Mouse (Mus musculus): ENCODE data around the gene Wwox. TPM values are rescaled to one million over a fixed set of nuclear protein-coding genes. Genes with fewer than 3 reads are reported as not detected.

Wwox gene
- polyA plus RNA-seq, 1 experiment from 2014 or later, result 11.6 TPM

DNA sequence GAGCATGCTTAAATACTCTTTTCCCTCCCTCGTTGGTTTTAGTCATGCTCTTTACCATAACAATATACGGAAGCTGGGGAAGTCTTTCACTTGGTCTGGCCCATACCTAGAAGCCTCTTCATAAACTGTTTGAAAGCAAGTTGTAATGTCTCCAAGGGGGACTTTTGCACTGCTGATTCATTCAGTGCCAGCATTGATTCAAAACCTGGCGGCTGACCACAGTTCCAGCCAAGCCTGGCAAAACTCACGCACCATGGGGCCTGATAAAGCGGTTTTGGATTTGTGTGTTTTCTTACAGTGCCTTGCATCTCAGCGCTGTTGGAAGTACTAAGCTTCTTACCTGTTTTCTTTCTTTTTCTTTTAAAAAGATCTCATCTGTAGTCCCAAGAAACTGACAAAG is 834.5 kb downstream of the Wwox start:
- ATAC-seq (0 out of 2 replicates have a peak, but pooled peaks have one; percentile 44), DNase-seq (ENCODE audit: low spot score) (no peak)
- WGBS, result 66% methylated on average over 6 of the region's 6 CpGs
- Histone ChIP-seq H3K27ac (ENCODE audit: low read length) (no peak overlapping the region), H3K4me1 (ENCODE audit: insufficient read depth, low read depth, low read length) (no peaks in the 10 kb centered on the region), H3K36me3 (ENCODE audit: insufficient read depth, low read length) (no peaks in the 10 kb centered on the region), H3K27me3 (replicated peaks; ENCODE audit: insufficient read depth, low read length) (no peaks in the 10 kb centered on the region), H3K4me3 (ENCODE audit: low read depth, low read length) (no peak overlapping the region), H3K9me3 (ENCODE audit: low read length) (no peaks in the 10 kb centered on the region), H3K4me2 (replicated peaks; ENCODE audit: low read depth, low read length) (no peak overlapping the region), H3K9ac (replicated peaks; ENCODE audit: low read depth) (no peak overlapping the region)
- TF ChIP-seq CTCF (IDR thresholded peaks at IDR 0.05) (no peak), EP300 (IDR thresholded peaks at IDR 0.05) (no peak)

DNA sequence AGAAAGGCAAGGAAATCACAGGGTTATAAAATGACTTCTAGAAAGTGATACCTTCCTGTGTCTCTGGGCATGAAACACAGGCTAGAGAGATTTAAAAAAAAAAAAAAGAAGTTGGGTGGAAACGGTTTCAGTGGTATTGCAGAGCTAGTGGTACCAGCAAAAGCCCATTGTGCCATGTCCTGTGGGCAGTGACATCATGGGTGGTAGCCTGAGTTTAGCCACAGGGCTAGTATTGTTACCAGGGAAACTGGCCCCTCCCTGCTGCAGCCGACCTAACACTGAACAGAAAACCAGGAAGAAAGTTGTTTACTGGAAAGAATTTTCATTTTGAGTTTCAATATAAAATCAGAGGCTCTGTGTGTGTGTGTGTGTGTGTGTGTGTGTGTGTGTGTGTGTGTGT is 836.8 kb downstream of the Wwox start:
- WGBS, result 49% methylated on average over 2 of the region's 2 CpGs

GRCm38 (mm10) chr8:115278291-115278690 is 838.8 kb downstream of the Wwox start:
- Histone ChIP-seq H3K4me3 (ENCODE audit: low read depth, low read length) (no peak overlapping the region), H3K4me1 (ENCODE audit: insufficient read depth, low read depth, low read length) (no peaks in the 10 kb centered on the region), H3K9ac (replicated peaks; ENCODE audit: low read depth) (no peak overlapping the region), H3K27me3 (replicated peaks; ENCODE audit: insufficient read depth, low read length) (no peaks in the 10 kb centered on the region), H3K27ac (ENCODE audit: low read length) (no peak overlapping the region), H3K9me3 (ENCODE audit: low read length) (no peaks in the 10 kb centered on the region), H3K4me2 (replicated peaks; ENCODE audit: low read depth, low read length) (no peak overlapping the region), H3K36me3 (ENCODE audit: insufficient read depth, low read length) (no peaks in the 10 kb centered on the region)
- 92% methylated on average over 5 of the region's 5 CpGs for WGBS
- DNase-seq (ENCODE audit: low spot score) (no peak), ATAC-seq (no peak)
- TF ChIP-seq CTCF (IDR thresholded peaks at IDR 0.05) (no peak), EP300 (IDR thresholded peaks at IDR 0.05) (no peak)

More for the DNA sequence above, 836.8 kb downstream of the Wwox start:
- TF ChIP-seq CTCF (IDR thresholded peaks at IDR 0.05), result no peak
- no peak for TF ChIP-seq EP300 (IDR thresholded peaks at IDR 0.05)
- DNase-seq (ENCODE audit: low spot score) (peak; percentile 37), ATAC-seq (peak; percentile 55; the same call in 1 of the 2 replicates)
- Histone ChIP-seq H3K9ac (replicated peaks; ENCODE audit: low read depth) (no peak overlapping the region), H3K4me2 (replicated peaks; ENCODE audit: low read depth, low read length) (no peak overlapping the region), H3K36me3 (ENCODE audit: insufficient read depth, low read length) (no peaks in the 10 kb centered on the region), H3K27ac (ENCODE audit: low read length) (no peak overlapping the region), H3K4me1 (ENCODE audit: insufficient read depth, low read depth, low read length) (no peaks in the 10 kb centered on the region), H3K9me3 (ENCODE audit: low read length) (no peaks in the 10 kb centered on the region), H3K27me3 (replicated peaks; ENCODE audit: insufficient read depth, low read length) (no peaks in the 10 kb centered on the region), H3K4me3 (ENCODE audit: low read depth, low read length) (no peak overlapping the region)

DNA sequence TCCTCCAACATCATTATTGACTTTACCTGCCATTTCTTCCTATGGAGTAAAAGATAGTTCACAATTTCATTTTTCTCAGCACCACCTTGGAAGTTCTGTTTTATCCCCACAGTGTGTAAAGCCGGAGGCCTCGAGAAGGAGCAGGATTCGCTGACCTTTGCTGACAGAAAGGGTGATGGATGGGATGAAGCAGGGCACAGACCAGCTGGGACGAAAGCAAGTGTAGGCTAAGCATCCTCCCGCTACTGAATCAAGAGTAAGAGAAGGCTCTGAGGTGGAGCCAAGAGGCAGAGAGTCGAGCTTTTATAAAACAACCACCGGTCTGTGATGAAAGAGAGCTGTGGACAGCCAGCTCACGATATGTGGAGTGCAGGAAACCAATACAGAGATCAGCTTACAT is 850.8 kb downstream of the Wwox start:
- no peaks in the 10 kb centered on the region for H3K4me1 ChIP-seq (ENCODE audit: insufficient read depth, low read depth, low read length)
- H3K27ac ChIP-seq (ENCODE audit: low read length), result no peak overlapping the region
- TF ChIP-seq CTCF (IDR thresholded peaks at IDR 0.05) (no peak), EP300 (IDR thresholded peaks at IDR 0.05) (no peak)
- DNase-seq (ENCODE audit: low spot score) (no peak), ATAC-seq (no peak)
- no peak overlapping the region for H3K9ac ChIP-seq (replicated peaks; ENCODE audit: low read depth)
- no peaks in the 10 kb centered on the region for H3K27me3 ChIP-seq (replicated peaks; ENCODE audit: insufficient read depth, low read length)
- H3K4me2 ChIP-seq (replicated peaks; ENCODE audit: low read depth, low read length), result no peak overlapping the region
- H3K9me3 ChIP-seq (ENCODE audit: low read length), result no peaks in the 10 kb centered on the region
- WGBS, result 21% methylated on average over 8 of the region's 8 CpGs
- H3K36me3 ChIP-seq (ENCODE audit: insufficient read depth, low read length), result no peaks in the 10 kb centered on the region
- H3K4me3 ChIP-seq (ENCODE audit: low read depth, low read length), result no peak overlapping the region

DNA sequence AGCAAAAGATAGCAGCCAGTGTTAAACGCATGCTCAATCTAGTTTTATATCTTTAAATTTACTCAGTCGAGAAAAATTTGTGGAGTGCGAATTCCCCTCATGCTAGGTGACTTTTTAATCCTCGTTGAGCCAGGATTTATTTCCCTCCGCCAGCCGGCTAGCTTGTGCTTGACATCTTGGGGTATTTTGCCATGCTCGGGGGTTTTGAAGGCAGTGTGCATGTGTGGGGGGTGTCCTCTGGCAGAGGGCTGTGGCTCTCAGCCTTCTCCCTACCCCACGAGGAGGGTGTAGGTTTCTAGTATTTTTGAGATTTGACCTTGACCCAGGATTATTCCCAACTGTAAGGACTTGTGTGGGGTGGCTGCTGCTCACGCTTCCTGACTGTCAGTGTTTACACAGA is 857.3 kb downstream of the Wwox start:
- Histone ChIP-seq H3K4me2 (replicated peaks; ENCODE audit: low read depth, low read length) (no peak overlapping the region), H3K27ac (ENCODE audit: low read length) (no peak overlapping the region), H3K9ac (replicated peaks; ENCODE audit: low read depth) (no peak overlapping the region), H3K9me3 (ENCODE audit: low read length) (no peaks in the 10 kb centered on the region), H3K27me3 (replicated peaks; ENCODE audit: insufficient read depth, low read length) (no peaks in the 10 kb centered on the region), H3K4me1 (ENCODE audit: insufficient read depth, low read depth, low read length) (no peaks in the 10 kb centered on the region), H3K36me3 (ENCODE audit: insufficient read depth, low read length) (no peaks in the 10 kb centered on the region), H3K4me3 (ENCODE audit: low read depth, low read length) (no peak overlapping the region)
- 47% methylated on average over 9 of the region's 9 CpGs for WGBS
- DNase-seq (ENCODE audit: low spot score) (no peak), ATAC-seq (no peak)
- no peak for TF ChIP-seq EP300 (IDR thresholded peaks at IDR 0.05)

DNA sequence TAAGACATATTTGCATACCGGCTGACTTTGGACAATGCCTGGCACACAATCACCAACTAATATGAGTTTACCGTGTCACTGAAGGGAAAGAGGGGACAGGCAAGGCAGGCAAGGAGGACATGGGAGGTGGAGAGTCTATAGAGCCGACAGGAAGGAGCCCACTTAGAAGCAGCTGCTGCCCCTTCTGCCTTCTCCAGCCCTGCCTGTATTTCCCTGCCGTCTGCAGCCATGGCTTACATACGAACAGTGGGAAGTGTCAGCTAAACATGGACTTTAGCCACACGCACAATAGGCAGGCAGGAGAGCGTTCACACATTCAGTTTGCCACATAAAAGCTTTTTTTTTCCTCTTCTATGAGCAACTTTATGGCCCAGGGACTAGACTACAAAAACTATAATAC is 863.0 kb downstream of the Wwox start:
- DNase-seq (ENCODE audit: low spot score) (no peak), ATAC-seq (no peak)
- H3K27ac ChIP-seq (ENCODE audit: low read length), result no peak overlapping the region
- no peak overlapping the region for H3K4me2 ChIP-seq (replicated peaks; ENCODE audit: low read depth, low read length)
- no peaks in the 10 kb centered on the region for H3K4me1 ChIP-seq (ENCODE audit: insufficient read depth, low read depth, low read length)
- no peaks in the 10 kb centered on the region for H3K36me3 ChIP-seq (ENCODE audit: insufficient read depth, low read length)
- TF ChIP-seq EP300 (IDR thresholded peaks at IDR 0.05) (no peak), CTCF (IDR thresholded peaks at IDR 0.05) (no peak)
- 67% methylated on average over 7 of the region's 7 CpGs for WGBS
- H3K27me3 ChIP-seq (replicated peaks; ENCODE audit: insufficient read depth, low read length), result no peaks in the 10 kb centered on the region
- H3K4me3 ChIP-seq (ENCODE audit: low read depth, low read length), result no peak overlapping the region
- no peak overlapping the region for H3K9ac ChIP-seq (replicated peaks; ENCODE audit: low read depth)
- H3K9me3 ChIP-seq (ENCODE audit: low read length), result no peaks in the 10 kb centered on the region

DNA sequence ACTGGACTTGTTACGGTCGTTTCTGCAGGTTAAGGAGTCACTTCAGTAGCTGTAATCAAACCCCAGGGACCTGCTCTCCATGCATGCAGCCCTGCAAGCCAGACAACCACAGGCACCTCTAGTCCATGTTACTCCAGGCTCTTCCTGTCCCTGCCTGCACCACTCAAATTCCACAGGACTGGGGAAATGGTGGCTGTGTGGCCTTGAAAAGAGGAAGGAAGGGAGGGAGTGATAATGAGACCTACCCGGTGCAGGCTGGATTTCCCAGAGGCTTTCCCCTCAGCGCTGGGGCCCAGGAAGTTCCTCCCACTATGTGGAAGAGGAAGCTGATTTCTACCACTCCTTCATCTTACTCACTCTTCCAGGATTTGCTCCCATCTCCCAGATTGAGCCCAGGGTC is 868.0 kb downstream of the Wwox start:
- Histone ChIP-seq H3K9ac (replicated peaks; ENCODE audit: low read depth) (no peak overlapping the region), H3K4me3 (ENCODE audit: low read depth, low read length) (no peak overlapping the region), H3K9me3 (ENCODE audit: low read length) (no peaks in the 10 kb centered on the region), H3K4me2 (replicated peaks; ENCODE audit: low read depth, low read length) (no peak overlapping the region), H3K27me3 (replicated peaks; ENCODE audit: insufficient read depth, low read length) (no peaks in the 10 kb centered on the region), H3K4me1 (ENCODE audit: insufficient read depth, low read depth, low read length) (no peaks in the 10 kb centered on the region), H3K36me3 (ENCODE audit: insufficient read depth, low read length) (no peaks in the 10 kb centered on the region), H3K27ac (ENCODE audit: low read length) (no peak overlapping the region)
- no peak for TF ChIP-seq EP300 (IDR thresholded peaks at IDR 0.05)
- no peak for TF ChIP-seq CTCF (IDR thresholded peaks at IDR 0.05)
- peak; percentile 25; the same call in 1 of the 2 replicates for ATAC-seq
- DNase-seq (ENCODE audit: low spot score), result peak; percentile 28
- WGBS, result 35% methylated on average over 4 of the region's 4 CpGs

All from lung, postnatal 0 days (tissue).